8 mouse cellular contexts compared by ENCODE assay signal in the genomic region with DNA sequence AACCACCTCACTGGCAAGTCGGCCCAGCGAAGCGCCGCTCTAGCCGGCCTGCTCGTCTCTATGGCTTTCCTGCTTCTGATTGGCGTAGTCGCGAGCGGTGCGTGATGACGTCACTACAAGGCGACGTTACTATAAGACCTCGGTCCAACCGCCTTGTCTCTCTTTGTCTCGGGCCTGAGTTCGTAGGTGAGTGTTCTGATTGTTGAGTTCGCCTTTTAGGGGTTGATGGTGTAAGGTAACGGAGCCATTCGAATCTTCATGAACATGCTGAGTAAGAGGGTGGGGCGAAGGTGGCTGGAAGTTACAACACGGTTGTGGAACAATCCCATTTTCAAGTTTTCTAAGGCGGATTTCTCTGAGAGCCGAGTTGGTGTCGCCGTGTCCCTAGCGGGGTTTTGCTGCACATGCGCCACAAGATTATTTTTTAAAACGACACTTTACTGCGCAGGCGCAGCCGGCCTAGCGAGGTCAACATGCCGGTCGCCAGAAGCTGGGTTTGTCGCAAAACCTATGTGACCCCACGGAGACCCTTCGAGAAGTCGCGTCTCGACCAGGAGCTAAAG. TPM values are rescaled to one million over a fixed set of nuclear protein-coding genes. Genes with fewer than 3 reads are reported as not detected.
A peak's percentile ranks its signal among the peaks of the same experiment; 100 is the strongest.
DNase-seq lines count a peak whose midpoint lies in the region; ATAC-seq and TF ChIP-seq lines count a peak whose summit lies in the region.

A gene (plus strand): TSS at position 115 of the 563 bp plus-strand sequence.

- H3K27me3 ChIP-seq in embryonic facial prominence, embryonic 13.5 days, result no peaks in the 10 kb centered on the region
- H3K27me3 ChIP-seq in kidney, adult 2 months (replicated peaks; ENCODE audit: control insufficient read depth, insufficient read depth, low read length), result no peaks in the 10 kb centered on the region
- no peaks in the 10 kb centered on the region for H3K27me3 ChIP-seq in limb, embryonic 12.5 days
- no peaks in the 10 kb centered on the region for H3K27me3 ChIP-seq in midbrain, embryonic 15.5 days (replicated peaks)
- H3K27me3 ChIP-seq in spleen, adult 2 months (ENCODE audit: control insufficient read depth, insufficient read depth, low read length), result no peaks in the 10 kb centered on the region

- 0 out of 2 replicates have a peak, but pooled peaks have one; percentile 10 for TF ChIP-seq CTCF in kidney, adult 2 months (conservative IDR thresholded peaks at IDR 0.05; ENCODE audit: insufficient read depth, insufficient read length, low read depth, low read length)
- TF ChIP-seq CTCF in spleen, adult 2 months (IDR thresholded peaks at IDR 0.05; ENCODE audit: extremely low read depth, insufficient read depth, insufficient read length, insufficient replicate concordance), result no peak

- WGBS in embryonic facial prominence, embryonic 13.5 days, result under 1% methylated on average over 42 of the region's 42 CpGs
- under 1% methylated on average over 42 of the region's 42 CpGs for WGBS in kidney, adult 2 months
- WGBS in limb, embryonic 12.5 days, result under 1% methylated on average over 42 of the region's 42 CpGs
- WGBS in midbrain, embryonic 15.5 days, result under 1% methylated on average over 42 of the region's 42 CpGs
- WGBS in spleen, adult 2 months, result 1% methylated on average over 42 of the region's 42 CpGs

- H3K9ac ChIP-seq in embryonic facial prominence, embryonic 13.5 days, result peak within 1 kb of the TSS; percentile 94
- peak within 1 kb of the TSS; percentile 94 for H3K9ac ChIP-seq in limb, embryonic 12.5 days (replicated peaks)
- H3K9ac ChIP-seq in midbrain, embryonic 15.5 days, result peak within 1 kb of the TSS; percentile 73

- TF ChIP-seq POLR2A in kidney, adult 2 months (IDR thresholded peaks at IDR 0.05; ENCODE audit: low read depth, low read length), result peak; percentile 82
- TF ChIP-seq POLR2A in spleen, adult 2 months (IDR thresholded peaks at IDR 0.05; ENCODE audit: low read depth, low read length), result peak; percentile 99

- peak within 1 kb of the TSS; percentile 96 for H3K27ac ChIP-seq in embryonic facial prominence, embryonic 13.5 days
- peak within 1 kb of the TSS; percentile 88 for H3K27ac ChIP-seq in kidney, adult 2 months (ENCODE audit: insufficient read depth, low read depth, low read length)
- H3K27ac ChIP-seq in limb, embryonic 12.5 days, result peak within 1 kb of the TSS; percentile 93
- peak within 1 kb of the TSS; percentile 93 for H3K27ac ChIP-seq in midbrain, embryonic 15.5 days
- H3K27ac ChIP-seq in spleen, adult 2 months (ENCODE audit: insufficient read depth, low read length), result peak within 1 kb of the TSS; percentile 91

- no peaks in the 10 kb centered on the region for H3K9me3 ChIP-seq in embryonic facial prominence, embryonic 13.5 days
- H3K9me3 ChIP-seq in limb, embryonic 12.5 days, result no peaks in the 10 kb centered on the region
- no peaks in the 10 kb centered on the region for H3K9me3 ChIP-seq in midbrain, embryonic 15.5 days

- H3K4me2 ChIP-seq in embryonic facial prominence, embryonic 13.5 days, result peak within 1 kb of the TSS; percentile 91
- peak within 1 kb of the TSS; percentile 94 for H3K4me2 ChIP-seq in limb, embryonic 12.5 days
- peak within 1 kb of the TSS; percentile 84 for H3K4me2 ChIP-seq in midbrain, embryonic 15.5 days

- ATAC-seq in embryonic facial prominence, embryonic 13.5 days (ENCODE audit: insufficient number of reproducible peaks, insufficient read depth, low FRiP score, low TSS enrichment, low read depth), result peak; percentile 90
- ATAC-seq in limb, embryonic 12.5 days (ENCODE audit: insufficient number of reproducible peaks, insufficient read depth, low FRiP score, low TSS enrichment, low read depth), result peak; percentile 91
- peak; percentile 95 for ATAC-seq in midbrain, embryonic 15.5 days (replicated peaks)

- H3K4me1 ChIP-seq in embryonic facial prominence, embryonic 13.5 days, result peaks cover 17% of the 10 kb centered on the region
- no peaks in the 10 kb centered on the region for H3K4me1 ChIP-seq in kidney, adult 2 months (ENCODE audit: control insufficient read depth, insufficient read depth, low read length)
- H3K4me1 ChIP-seq in limb, embryonic 12.5 days (replicated peaks), result peaks cover 13% of the 10 kb centered on the region
- H3K4me1 ChIP-seq in midbrain, embryonic 15.5 days, result peaks cover 27% of the 10 kb centered on the region
- peaks cover 5% of the 10 kb centered on the region; the same call in 1 of the 2 replicates for H3K4me1 ChIP-seq in spleen, adult 2 months (ENCODE audit: control insufficient read depth, insufficient read depth, insufficient read length)

- peaks cover 51% of the 10 kb centered on the region for H3K36me3 ChIP-seq in embryonic facial prominence, embryonic 13.5 days
- peaks cover 7% of the 10 kb centered on the region for H3K36me3 ChIP-seq in kidney, adult 2 months (ENCODE audit: control insufficient read depth, insufficient read depth, low read length)
- H3K36me3 ChIP-seq in limb, embryonic 12.5 days, result peaks cover 68% of the 10 kb centered on the region
- peaks cover 18% of the 10 kb centered on the region for H3K36me3 ChIP-seq in midbrain, embryonic 15.5 days (replicated peaks)
- peaks cover 21% of the 10 kb centered on the region for H3K36me3 ChIP-seq in spleen, adult 2 months (ENCODE audit: control insufficient read depth, insufficient read depth, low read length)

- peak within 1 kb of the TSS; percentile 83 for H3K4me3 ChIP-seq in embryonic facial prominence, embryonic 13.5 days
- H3K4me3 ChIP-seq in kidney, adult 2 months (ENCODE audit: insufficient read depth, low read depth, low read length), result peak within 1 kb of the TSS; percentile 76
- peak within 1 kb of the TSS; percentile 81 for H3K4me3 ChIP-seq in limb, embryonic 12.5 days (replicated peaks)
- H3K4me3 ChIP-seq in midbrain, embryonic 15.5 days, result peak within 1 kb of the TSS; percentile 79
- H3K4me3 ChIP-seq in spleen, adult 2 months (ENCODE audit: extremely low read depth, insufficient read depth, insufficient read length), result peak within 1 kb of the TSS; percentile 78

- DNase-seq in 3134 (ENCODE audit: extremely low read depth, insufficient read length, low spot score), result peak; percentile 81
- DNase-seq in adrenal gland, postnatal 36 days, result peak; percentile 96
- peak; percentile 97 to 98 for DNase-seq in heart, adult 18-20 months
- peak; percentile 98 for DNase-seq in kidney, adult 2 months
- peak; percentile 94 to 96 for DNase-seq in spleen, adult 2 months (ENCODE audit: low read depth in 1 of 2, low spot score in 2 of 2)

RNA-seq across cellular contexts. Expression of the gene that starts here (rescaled TPM):
- total RNA-seq in adrenal gland, postnatal 36 days (2021), result 1,000 to 10,000 TPM; 1,002 to 1,021 TPM
- polyA plus RNA-seq in embryonic facial prominence, embryonic 13.5 days (2015; fragmentation: Nextera tagmentation; extraction: Ambion mirVana), result 1,711 and 1,735 TPM in 2 replicates
- total RNA-seq in heart, adult 18-20 months (2021), result 100 to 1,000 TPM; 640 to 688 TPM
- polyA plus RNA-seq in kidney, adult 2 months (2012; rRNA removed), result 1,031 and 1,047 TPM in 2 replicates
- 1,389 and 1,455 TPM in 2 replicates for polyA plus RNA-seq in limb, embryonic 12.5 days (2016; fragmentation: Nextera tagmentation; extraction: Ambion mirVana)
- polyA plus RNA-seq in midbrain, embryonic 15.5 days (2015; fragmentation: Nextera tagmentation; extraction: Ambion mirVana), result 701 and 709 TPM in 2 replicates
- 1,349 and 2,225 TPM in 2 replicates for polyA plus RNA-seq in spleen, adult 2 months (2012; rRNA removed)

Comparison
In these comparisons a context has a peak if more than half of its experiments do, and no peak if none do; other contexts are left out.
1. Peak in every context shown above with its lines: DNase-seq, ATAC-seq, H3K4me3 ChIP-seq and H3K27ac ChIP-seq.